Mouse (Mus musculus) lung, postnatal 0 days (tissue): ENCODE data around the gene Nme7. TPM values are rescaled to one million over a fixed set of nuclear protein-coding genes. Genes with fewer than 3 reads are reported as not detected.

Source experiments
- ATAC-seq: fragments of 200-750 bp; cut with Nextera tagmentation; 2 replicates; pipeline ENCODE4 v1.8.0; 2017; ENCODE audit warnings: moderate library complexity
- DNase-seq: peaks from one replicate; pipeline ENCODE4 v3.0.0-alpha.2; 2016; ENCODE audit warnings: low spot score
- H3K27ac ChIP-seq: fragments of 300-500 bp; sonication (generic); 2 replicates; pipeline ENCODE4 v1.5.1; 2014; ENCODE audit warnings: antibody characterized with exemption, mild to moderate bottlenecking, low read length, mixed read lengths
- H3K27me3 ChIP-seq: fragments of 300-500 bp; sonication (generic); replicated peaks from 2 replicates; pipeline ENCODE4 v1.6.1; 2014; ENCODE audit warnings: low read length, mixed read lengths; ENCODE audit not compliant: insufficient read depth
- H3K36me3 ChIP-seq: fragments of 300-500 bp; sonication (generic); 2 replicates; pipeline ENCODE4 v1.6.1; 2014; ENCODE audit warnings: low read length, mixed read lengths; ENCODE audit not compliant: insufficient read depth
- H3K4me1 ChIP-seq: fragments of 300-500 bp; sonication (generic); 2 replicates; pipeline ENCODE4 v1.6.1; 2014; ENCODE audit warnings: antibody characterized with exemption, low read depth, low read length, mixed read lengths; ENCODE audit not compliant: insufficient read depth
- H3K4me2 ChIP-seq: fragments of 300-500 bp; sonication (generic); replicated peaks from 2 replicates; pipeline ENCODE4 v1.6.1; 2014; ENCODE audit warnings: low read depth, mild to moderate bottlenecking, low read length, moderate library complexity, mixed read lengths
- H3K4me3 ChIP-seq: fragments of 300-500 bp; sonication (generic); 2 replicates; pipeline ENCODE4 v1.5.1; 2014; ENCODE audit warnings: low read depth, low read length
- H3K9ac ChIP-seq: fragments of 300-500 bp; sonication (generic); replicated peaks from 2 replicates; pipeline ENCODE4 v1.6.1; 2014; ENCODE audit warnings: low read depth, mild to moderate bottlenecking
- H3K9me3 ChIP-seq: fragments of 300-500 bp; sonication (generic); 2 replicates; pipeline ENCODE4 v1.6.1; 2016; ENCODE audit warnings: low read length, mixed read lengths
- CTCF ChIP-seq: IDR thresholded peaks from 2 replicates; pipeline ENCODE4 v1.5.1; 2016; ENCODE audit warnings: antibody characterized with exemption, mild to moderate bottlenecking
- EP300 ChIP-seq: IDR thresholded peaks from 2 replicates; pipeline ENCODE4 v1.6.1; 2016; ENCODE audit warnings: antibody characterized with exemption, mild to moderate bottlenecking, control low read depth
- WGBS: fragments of 180-500 bp; shearing (Covaris S2); extraction: QIAGEN DNeasy Blood & Tissue Kit; methylation state at CpG from one replicate; pipeline ENCODE4 v1.1.7; 2014; 5-methylcytosine and 5-hydroxymethylcytosine counted together
- polyA plus RNA-seq: library from polyadenylated mRNA; unstranded; fragments of >200 nt; fragmentation: Nextera tagmentation; extraction: Ambion mirVana; gene quantifications from 2 replicates; pipeline ENCODE4 v1.2.1, GENCODE M21; 2015

Nme7 gene
- polyA plus RNA-seq, 1 experiment from 2014 or later, result 17.7 TPM

DNA sequence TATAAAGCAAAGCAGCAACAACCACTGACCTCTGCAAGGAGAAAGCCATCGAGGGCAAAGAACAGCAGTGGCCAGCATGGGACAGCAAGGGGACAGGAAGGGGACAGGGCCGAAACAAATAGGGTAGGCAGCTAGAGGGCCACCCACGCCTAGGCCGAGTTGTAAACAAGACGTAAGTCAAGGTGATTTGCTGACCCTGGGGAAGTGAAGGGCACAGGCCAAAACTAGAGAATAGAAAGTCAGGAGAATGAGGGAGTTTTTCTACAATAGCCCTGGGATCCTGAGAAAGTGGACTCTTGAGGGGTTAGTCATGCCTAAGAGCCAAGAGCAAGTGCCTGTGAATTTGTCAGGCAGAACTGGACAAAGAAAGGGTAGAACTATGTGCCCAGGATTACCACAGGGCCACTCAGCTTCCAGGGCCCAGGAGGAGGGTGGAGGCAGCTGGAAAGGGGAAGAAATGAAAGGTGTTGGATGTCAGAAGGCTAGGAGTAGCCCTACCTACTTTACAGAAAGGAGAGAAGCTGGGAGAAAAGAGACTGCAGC lies 141.8 kb downstream of the Nme7 start:
- no peaks in the 10 kb centered on the region for H3K9me3 ChIP-seq
- ATAC-seq (peak; percentile 24), DNase-seq (peak; percentile 26)
- no peaks in the 10 kb centered on the region for H3K27me3 ChIP-seq
- H3K27ac ChIP-seq, result no peak overlapping the region; the same call in 1 of the 2 replicates
- WGBS, result 74% methylated on average over 5 of the region's 5 CpGs
- H3K9ac ChIP-seq, result no peak overlapping the region
- no peaks in the 10 kb centered on the region for H3K4me1 ChIP-seq
- no peaks in the 10 kb centered on the region for H3K36me3 ChIP-seq
- no peak overlapping the region for H3K4me2 ChIP-seq
- no peak overlapping the region for H3K4me3 ChIP-seq
- TF ChIP-seq CTCF (no peak), EP300 (no peak)

DNA sequence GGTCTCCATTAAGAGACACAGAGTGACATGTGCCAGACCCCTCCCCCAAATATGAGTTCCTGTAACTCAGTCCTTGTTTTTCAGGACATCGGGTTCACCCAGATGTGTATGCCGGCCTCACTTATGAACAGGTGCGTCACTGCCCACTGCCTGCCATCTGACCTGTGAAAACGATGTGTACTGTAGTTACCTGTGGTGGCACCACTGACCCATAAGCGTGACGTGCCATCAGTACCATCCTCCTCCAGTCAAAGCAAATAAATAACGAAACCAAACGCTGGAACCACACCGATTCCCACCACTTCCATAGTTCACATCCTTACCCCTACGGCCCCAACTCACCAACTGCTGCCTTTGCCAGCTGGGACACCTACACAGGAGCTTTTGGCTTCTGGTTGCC lies 142.6 kb downstream of the Nme7 start:
- no peak overlapping the region for H3K9ac ChIP-seq
- H3K4me2 ChIP-seq, result no peak overlapping the region
- TF ChIP-seq CTCF (no peak), EP300 (no peak)
- H3K36me3 ChIP-seq, result no peaks in the 10 kb centered on the region
- no peak for DNase-seq
- no peak overlapping the region for H3K27ac ChIP-seq
- no peak for ATAC-seq
- no peaks in the 10 kb centered on the region for H3K27me3 ChIP-seq
- H3K4me1 ChIP-seq, result no peaks in the 10 kb centered on the region
- H3K4me3 ChIP-seq, result no peak overlapping the region
- 85% methylated on average over 10 of the region's 10 CpGs for WGBS
- no peaks in the 10 kb centered on the region for H3K9me3 ChIP-seq

- no peak for TF ChIP-seq EP300
- TF ChIP-seq CTCF, result no peak
- no peaks in the 10 kb centered on the region for H3K9me3 ChIP-seq
- no peak for DNase-seq
- 87% methylated on average over 6 of the region's 6 CpGs for WGBS
- H3K4me2 ChIP-seq, result no peak overlapping the region
- ATAC-seq, result no peak
- no peaks in the 10 kb centered on the region for H3K27me3 ChIP-seq
- H3K27ac ChIP-seq, result no peak overlapping the region
- no peaks in the 10 kb centered on the region for H3K4me1 ChIP-seq
- no peak overlapping the region for H3K4me3 ChIP-seq
- no peaks in the 10 kb centered on the region for H3K36me3 ChIP-seq
- no peak overlapping the region for H3K9ac ChIP-seq
Measured at GRCm38 (mm10) chr1:164447521-164447920, 143.6 kb downstream of the Nme7 start.

GRCm38 (mm10) chr1:164449626-164450025 lies 145.7 kb downstream of the Nme7 start:
- Histone ChIP-seq H3K4me2 (no peak overlapping the region), H3K4me3 (no peak overlapping the region), H3K9ac (no peak overlapping the region), H3K27ac (no peak overlapping the region), H3K4me1 (no peaks in the 10 kb centered on the region; the same call in 1 of the 2 replicates), H3K9me3 (no peaks in the 10 kb centered on the region), H3K36me3 (0 out of 2 replicates have a peak, but pooled peaks cover 7% of the 10 kb centered on the region), H3K27me3 (0 out of 2 replicates have a peak, but pooled peaks cover 3% of the 10 kb centered on the region)
- no peak for DNase-seq
- TF ChIP-seq CTCF (no peak), EP300 (no peak)
- peak; percentile 8; the same call in 1 of the 2 replicates for ATAC-seq
- 84% methylated on average over 8 of the region's 8 CpGs for whole genome bisulfite sequencing

DNA sequence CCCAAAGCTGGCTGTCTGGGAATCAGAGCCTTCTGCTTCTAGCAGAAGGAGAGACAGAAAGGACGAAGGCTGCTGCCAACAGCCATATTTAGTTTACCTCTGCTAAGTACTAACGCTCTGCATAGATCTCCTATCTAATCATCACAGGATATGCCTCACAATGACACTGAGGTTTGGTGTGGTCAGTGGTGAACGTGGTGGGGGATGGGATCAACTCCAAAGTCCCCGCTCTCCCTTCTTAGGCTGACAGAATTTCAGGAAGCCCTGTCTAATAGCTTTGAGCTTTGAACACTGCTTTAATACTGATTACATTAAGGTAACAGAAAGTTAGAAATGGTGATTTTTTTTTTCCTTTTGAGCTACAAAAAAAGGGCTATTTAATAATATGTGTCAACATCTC lies 146.3 kb downstream of the Nme7 start:
- no peaks in the 10 kb centered on the region for H3K9me3 ChIP-seq
- H3K27me3 ChIP-seq, result 0 out of 2 replicates have a peak, but pooled peaks cover 3% of the 10 kb centered on the region
- no peak overlapping the region for H3K4me3 ChIP-seq
- ATAC-seq, result no peak
- 0 out of 2 replicates have a peak, but pooled peaks cover 7% of the 10 kb centered on the region for H3K36me3 ChIP-seq
- H3K4me2 ChIP-seq, result no peak overlapping the region
- no peak overlapping the region for H3K27ac ChIP-seq
- H3K4me1 ChIP-seq, result no peaks in the 10 kb centered on the region; the same call in 1 of the 2 replicates
- no peak for TF ChIP-seq EP300
- TF ChIP-seq CTCF, result no peak
- no peak for DNase-seq
- H3K9ac ChIP-seq, result no peak overlapping the region
- WGBS, result 71% methylated on average over 4 of the region's 4 CpGs

DNA sequence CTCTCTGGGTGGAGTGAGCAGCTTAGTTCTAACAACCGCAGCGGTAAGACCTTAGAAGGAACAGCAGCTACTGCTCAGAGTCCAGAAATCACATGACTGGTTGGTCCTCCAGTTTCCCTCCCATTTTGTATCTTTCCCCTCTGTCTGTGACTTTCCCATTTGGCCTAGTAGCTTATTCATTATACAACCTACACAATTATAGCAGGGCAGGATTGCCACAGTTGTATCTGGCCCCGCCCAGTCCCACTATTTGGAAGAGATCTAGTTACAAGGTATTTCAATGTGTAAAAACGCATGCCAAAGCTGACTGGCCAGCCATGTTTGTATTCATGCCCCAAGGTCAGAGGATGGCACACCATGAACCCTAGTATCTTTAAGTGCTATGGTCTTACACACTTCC lies 146.7 kb downstream of the Nme7 start:
- H3K27me3 ChIP-seq, result 0 out of 2 replicates have a peak, but pooled peaks cover 3% of the 10 kb centered on the region
- no peak for ATAC-seq
- no peak for DNase-seq
- 71% methylated on average over 4 of the region's 4 CpGs for WGBS
- no peak overlapping the region for H3K4me3 ChIP-seq
- H3K27ac ChIP-seq, result no peak overlapping the region
- no peaks in the 10 kb centered on the region for H3K9me3 ChIP-seq
- H3K36me3 ChIP-seq, result 0 out of 2 replicates have a peak, but pooled peaks cover 7% of the 10 kb centered on the region
- TF ChIP-seq CTCF (no peak), EP300 (no peak)
- H3K4me2 ChIP-seq, result no peak overlapping the region
- H3K9ac ChIP-seq, result no peak overlapping the region
- no peaks in the 10 kb centered on the region; the same call in 1 of the 2 replicates for H3K4me1 ChIP-seq
